Mouse (Mus musculus) heart, postnatal 10 days (tissue): ENCODE measurements at regions not wholly inside any gene's neighbourhood (a gene's known extent, or its start where the extent isn't known, plus 50 kb on each side); places are given as distances from the start of the nearest gene placed in this dataset.

Experiments
- DNase-seq, 2 experiments: peaks; one replicate each; pipeline ENCODE4 v3.0.0; 2021
- intact Hi-C: fragments of 180-260 bp; cut with DNase I; formaldehyde crosslinking; loops from one replicate; pipeline ENCODE4 v1.15.1; 2025

DNA sequence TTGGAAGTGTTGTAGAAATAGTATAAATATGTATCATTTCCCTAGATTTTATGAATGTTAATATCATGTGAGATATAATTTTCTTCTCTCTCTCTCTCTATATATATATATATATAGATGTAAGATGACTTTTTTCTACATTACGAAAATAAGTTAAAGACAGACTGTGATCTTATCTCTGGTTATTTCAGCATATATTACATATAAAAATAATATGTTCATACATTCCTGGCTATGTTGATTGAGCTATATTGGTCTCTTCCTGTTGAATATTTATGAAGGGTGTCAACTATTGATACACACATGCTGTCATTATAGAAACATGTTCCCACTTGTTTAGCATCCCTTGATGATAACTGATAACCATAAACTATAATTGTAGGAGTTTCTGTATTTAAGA, 793.2 kb upstream of the Fat3 start:
- DNase-seq = no peak
- intact Hi-C loops = no loop called here

DNA sequence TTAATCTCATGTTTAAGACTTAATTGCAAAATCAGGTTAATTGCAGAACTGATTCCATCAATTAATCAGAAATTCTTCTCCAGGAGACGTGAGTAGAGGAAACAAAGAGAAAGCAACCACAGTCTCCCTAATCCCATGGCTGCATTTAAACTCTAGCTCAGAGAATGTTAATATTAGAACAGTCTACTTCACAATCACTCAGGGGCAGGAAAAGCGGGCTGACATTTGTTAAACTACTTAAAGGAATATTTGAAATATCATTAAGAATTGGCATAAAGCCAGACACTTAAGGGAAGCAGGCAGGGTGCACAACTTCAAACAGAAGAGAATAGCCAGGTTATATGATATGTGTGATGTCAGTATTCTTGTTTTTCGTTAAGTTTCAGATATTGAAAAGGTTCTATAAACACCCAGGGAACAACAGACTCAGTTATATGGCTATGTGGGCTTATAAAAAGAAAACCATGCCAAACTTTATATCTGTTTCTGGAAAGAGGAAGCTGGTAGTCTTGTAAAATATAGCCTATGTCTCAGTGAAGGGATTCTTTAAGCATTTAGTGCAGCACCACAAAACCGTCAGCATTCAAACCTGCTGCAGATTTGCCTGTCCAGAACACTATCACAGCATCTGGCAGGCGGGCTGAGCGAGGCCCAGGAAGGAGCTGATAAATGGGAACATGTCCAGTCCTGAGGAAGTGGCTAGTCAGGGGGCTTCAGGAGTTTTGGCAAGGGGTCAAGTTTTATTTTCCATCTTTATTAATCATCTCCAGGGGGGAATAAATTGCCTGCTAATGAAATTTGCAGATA, 787.9 kb upstream of the Fat3 start:
- intact Hi-C loops = no loop called here
- no peak for DNase-seq

DNA sequence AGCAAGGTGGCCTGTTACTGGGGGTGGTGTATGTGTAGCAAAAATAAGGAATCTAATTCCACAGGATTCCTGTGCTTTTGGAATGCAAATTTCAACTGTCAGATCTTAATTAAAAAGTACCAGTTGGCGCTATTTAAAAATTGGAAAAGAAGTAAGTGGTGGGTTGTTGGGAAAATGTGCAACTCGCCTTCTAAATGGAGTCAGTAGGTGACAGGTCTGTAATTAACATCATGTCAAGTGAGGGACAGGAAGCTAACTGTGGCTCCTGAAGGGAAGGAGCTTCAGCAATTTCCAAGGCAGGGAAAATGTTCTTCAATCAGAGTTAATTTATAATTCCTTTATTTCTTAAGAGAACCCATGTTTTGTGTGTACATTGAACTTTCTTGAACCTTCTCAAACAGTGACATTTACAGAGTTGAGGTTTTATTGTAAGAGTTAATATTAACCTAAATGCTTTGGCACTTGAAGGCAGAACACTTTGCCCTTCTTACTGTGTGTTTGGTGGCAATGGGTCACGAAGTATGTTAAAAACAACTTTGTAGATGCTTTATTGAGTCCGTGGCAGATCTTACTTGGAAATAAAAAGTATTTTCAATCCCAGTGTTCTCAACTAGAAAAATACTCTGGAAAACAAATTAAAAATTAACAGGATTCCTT, 778.4 kb upstream of the Fat3 start:
- DNase-seq = no peak
- intact Hi-C loops = no loop called here

DNA sequence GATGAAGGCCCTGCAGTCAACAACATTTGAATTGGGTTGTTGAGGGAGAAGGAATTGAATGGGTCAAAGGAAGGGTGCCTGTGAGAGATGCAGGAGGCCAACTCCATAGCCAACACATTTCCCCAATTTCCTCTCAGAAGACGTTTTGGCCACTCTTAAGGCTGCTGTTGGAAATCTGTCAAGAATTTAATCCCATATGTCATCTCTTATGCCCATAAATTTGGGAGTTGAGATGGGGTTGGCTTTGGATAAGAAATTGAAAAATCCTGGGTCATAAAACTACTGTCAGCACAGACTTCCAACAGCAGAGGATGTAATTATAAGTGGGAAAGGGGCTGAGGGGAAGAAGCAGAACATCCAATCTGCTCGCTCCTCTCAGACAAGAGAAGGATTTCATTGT, 771.5 kb upstream of the Fat3 start:
- DNase-seq = no peak
- intact Hi-C loops = no loop called here

DNA sequence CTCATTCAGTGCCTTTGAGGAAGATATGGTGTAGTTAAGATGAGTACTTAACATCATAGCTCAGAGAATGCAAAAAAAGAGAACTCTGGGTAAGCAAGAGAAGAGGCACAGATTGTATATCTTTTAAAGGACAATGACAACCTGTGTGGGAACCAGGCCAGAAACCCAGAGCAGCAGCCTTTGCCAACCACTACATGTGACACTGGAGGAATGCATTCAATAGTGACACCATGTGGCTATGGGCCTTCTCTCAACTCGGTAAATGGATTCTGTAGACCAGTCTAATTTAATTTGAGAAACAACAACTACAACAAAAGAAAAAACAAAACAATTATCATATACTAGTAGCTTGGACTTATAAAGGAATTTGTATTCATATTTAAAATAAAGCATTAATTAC, 768.5 kb upstream of the Fat3 start:
- DNase-seq = peak; percentile 33 to 37
- intact Hi-C loops = loop anchor here (10.0 kb wide), 1 partner anchor 1585 kb away; no protein-coding TSS in a partner anchor

DNA sequence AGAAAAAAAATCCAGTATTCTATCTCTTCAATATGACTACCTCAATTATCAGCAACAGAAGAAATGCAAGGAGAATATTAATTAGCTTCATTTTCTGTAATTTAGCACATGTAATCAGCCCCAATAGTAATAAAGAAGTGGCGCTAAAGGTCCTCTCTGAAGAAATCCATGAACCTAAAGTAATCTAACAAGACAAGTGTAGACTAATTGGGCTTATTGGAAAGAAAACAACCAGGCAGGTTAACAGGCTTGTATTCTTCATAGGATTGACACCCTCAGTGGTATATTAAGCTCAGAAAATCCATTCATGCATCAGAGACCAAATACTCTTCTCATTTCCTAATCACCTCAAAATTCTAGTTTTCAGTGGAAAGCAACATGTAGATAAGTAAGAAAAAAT, 756.1 kb upstream of the Fat3 start:
- intact Hi-C loops = no loop called here
- DNase-seq = no peak

DNA sequence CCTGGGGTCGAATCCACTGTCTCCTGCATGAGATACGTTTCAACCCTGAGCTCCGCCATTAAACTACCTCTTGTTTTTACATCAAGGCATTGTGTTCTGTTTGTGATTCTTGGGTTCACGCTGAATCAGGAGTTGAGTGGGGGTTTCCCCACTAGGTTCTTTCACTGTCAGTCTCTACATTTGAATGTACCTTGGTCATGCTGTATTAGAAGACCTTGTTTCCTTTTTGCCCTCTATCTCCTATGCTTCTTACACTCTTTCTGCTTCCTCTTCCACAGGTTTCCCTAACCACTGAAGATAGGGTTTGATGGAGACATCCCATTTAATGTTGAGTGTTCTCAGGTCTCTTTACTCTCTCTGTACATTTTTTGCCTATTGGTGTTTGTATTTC, 726.0 kb upstream of the Fat3 start:
- intact Hi-C loops = no loop called here
- DNase-seq = no peak

DNA sequence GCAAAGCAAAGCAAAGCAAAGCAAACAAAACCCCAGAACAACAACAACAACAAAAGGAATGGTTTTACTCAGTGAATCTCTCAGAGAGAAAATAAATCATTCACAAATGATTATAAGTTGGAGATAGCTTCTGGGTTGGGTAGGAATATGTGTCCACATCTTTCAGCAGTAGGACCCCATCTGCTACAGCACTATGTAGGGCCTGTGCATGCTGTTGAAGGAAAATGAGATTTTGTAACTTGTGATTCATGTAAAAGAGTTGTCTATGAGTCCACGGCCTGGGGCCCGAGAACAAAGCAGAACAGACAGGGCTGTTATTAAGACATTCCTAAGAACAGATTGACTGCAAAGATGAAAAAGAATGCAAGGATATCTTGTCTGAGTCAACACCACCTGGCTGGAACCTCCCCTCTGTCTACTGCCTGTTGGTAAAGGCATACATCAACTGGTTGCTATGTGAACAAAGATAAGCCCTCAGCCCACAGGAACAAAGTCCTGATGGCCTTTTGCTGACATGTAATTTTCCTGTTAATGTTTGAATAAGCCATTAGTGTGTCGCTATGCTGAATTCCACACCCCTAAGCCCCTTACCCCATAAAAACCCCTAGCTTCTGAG, 725.5 kb upstream of the Fat3 start:
- no peak for DNase-seq
- intact Hi-C loops = no loop called here

DNA sequence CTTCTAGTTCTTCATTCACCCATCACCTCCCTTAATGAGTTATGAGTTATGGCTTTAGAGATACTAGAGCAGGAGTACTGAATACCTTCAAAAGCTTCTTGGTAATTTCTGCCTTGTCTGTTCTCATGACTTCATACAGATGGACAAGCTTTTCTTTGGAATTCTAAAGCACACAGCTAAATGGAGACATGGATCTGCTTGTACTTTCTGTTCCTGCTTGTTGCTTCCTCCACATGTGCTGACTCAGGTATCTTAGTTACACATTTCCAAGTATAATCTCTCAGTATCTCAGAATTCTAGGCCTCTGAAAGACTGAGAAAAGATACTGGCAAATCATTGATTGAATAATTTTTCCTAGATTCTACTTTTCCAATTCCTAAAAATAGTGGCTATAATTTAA, 694.3 kb upstream of the Fat3 start:
- no peak for DNase-seq
- intact Hi-C loops = no loop called here

DNA sequence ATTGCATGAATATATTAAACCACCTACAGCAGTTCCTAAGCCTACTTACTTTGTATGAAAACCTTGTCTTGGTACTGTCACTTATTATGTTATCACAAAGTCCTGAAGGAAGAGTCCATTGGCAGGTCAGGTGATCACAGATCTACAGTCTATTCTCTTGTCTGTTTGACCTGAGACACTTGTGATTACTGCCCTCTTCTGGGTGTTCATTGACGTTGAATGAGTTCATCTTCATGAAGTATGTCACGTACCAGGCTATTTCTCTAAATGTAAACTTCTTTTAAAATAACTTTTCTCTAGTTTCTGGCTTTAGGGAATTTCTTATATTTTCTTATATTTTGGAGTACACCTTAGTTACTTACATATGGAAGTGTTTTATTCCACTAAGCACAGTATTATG, 688.5 kb upstream of the Fat3 start:
- intact Hi-C loops = no loop called here
- DNase-seq = peak in 1 of 2 experiments; percentile 2

DNA sequence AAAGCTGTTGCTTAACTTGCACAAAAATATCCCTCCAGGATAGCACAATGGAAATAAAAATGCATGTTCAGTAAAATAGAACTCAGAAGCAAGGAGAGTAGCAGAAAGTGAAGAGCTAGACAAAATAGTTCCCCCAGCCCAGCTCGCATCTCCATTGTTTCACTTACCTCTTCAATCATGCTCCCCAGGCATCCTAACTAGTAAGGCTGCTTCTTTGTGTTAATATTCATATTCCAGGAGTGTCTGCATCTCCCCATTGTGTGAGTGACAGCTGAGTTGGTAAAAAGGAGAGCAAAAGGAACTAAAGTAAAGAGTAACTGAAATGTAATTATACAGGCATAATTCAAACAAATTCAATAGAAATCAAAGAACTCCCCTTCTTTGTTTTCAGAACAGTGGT, 667.1 kb upstream of the Fat3 start:
- intact Hi-C loops = no loop called here
- DNase-seq = no peak

DNA sequence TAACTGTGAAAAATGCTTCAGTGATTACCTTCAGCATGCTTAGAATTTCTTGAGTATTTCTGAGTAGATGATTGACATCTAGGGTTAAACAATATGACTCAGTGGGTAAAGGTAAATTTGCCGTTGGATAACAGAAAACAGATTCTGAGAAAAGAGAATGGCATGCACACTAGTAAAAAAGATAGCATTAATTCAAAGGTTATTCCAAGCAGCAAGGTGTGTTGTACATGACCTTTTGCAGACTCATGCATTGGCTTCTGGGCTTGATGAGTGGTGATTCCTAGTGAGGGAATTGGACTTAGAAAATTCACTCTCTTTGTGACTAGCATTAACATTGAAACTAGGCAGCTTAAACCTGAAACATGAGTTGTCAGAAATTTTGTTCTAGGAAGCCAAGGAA, 665.2 kb upstream of the Fat3 start:
- intact Hi-C loops = no loop called here
- DNase-seq = no peak

DNA sequence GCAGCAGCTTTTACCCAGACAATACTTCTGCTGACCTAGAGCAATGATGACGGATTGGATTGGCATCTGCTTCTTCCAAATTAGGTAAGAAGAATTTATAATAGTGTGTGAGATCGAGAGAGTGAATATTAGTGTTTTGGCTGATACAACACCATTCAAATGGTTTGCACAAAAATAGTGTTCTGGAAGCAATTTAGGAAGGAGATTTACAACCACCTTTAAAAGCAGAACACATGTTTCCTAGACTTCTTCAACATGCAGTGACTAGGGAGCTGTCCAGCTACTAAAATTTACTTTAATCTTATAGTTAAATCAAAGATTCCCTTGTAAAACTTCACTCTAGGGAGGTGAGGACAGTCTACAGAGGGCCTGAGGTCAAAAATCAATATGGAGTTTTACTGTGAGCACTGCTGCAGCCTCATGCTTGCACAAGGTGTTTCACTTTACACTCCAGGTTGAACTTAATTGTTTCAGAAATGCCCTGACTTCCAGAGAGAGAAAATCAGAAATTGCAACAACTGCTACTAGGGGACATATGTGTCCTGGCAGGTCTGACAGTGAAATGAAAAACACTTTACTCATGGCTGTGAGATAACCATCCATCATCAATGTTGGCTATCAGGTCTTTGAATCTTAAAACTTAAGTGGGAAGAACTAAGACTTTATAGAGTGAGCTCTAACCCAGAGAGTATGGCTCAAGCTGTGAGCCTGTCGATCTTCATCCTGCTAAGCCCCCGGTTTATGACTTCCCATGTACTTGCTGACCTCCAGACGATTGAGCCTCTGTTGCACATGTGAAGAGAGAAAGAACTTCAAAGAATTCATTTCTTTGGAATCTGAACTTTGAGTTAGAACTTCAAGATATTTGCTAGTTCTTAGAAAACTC, 657.6 kb upstream of the Fat3 start:
- no peak for DNase-seq
- intact Hi-C loops = no loop called here

DNA sequence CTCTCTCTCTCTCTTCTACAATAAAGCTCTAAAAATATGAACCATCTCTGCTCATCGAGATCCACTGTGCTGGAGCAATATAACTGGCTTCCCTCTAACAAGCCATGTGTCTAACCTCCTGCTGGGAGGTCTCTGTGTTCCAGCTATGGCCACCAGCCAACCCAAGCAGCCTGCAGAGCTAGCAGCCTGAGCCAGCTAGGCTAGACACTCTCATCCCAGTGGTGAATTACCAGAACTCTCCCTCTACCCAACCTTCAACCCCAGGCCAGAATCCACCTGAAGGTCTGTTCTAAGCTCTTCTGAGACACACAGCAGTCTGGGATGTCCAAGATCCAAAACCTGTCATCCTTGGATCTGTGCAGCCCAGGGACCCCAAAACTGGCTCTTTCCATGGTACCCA, 651.3 kb upstream of the Fat3 start:
- peak; percentile 6 to 13 for DNase-seq
- intact Hi-C loops = no loop called here

DNA sequence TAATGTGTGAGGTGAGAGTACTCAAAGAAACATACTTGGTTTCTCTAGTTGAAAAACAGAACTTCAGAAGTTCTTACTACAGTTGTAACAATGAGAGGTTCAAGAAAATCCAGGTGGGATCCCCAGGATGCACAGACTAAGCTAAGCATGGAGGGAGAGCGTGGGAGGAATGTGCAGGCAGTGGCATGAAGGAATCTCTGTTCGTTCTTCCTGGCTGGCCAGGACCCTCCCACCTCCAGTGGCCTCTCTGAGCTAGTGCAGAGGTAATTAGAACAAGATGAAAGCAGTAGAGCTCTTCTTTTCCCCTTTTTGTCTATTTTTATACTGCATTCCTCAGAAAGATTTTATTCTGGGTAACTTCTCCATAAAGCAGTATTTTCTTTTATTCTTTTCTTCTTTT, 648.3 kb upstream of the Fat3 start:
- intact Hi-C loops = no loop called here
- DNase-seq = no peak
